Mouse (Mus musculus) left cerebral cortex, postnatal 10 days (tissue): ENCODE data around the gene Pou3f3. TPM values are rescaled to one million over a fixed set of nuclear protein-coding genes. Genes with fewer than 3 reads are reported as not detected.

Source experiments
- DNase-seq, 2 experiments: peaks; one replicate each; pipeline ENCODE4 v3.0.0; 2021 to 2022; ENCODE audit warnings: low spot score in 2 of 2, mixed read lengths in 1 of 2; ENCODE audit errors: extremely low spot score in 1 of 2
- intact Hi-C: fragments of 180-260 bp; cut with DNase I; formaldehyde crosslinking; loops from one replicate; pipeline ENCODE4 v1.15.1; 2025
- total RNA-seq, 2 experiments: library from RNA; stranded (reverse); gene quantifications; 2 replicates each; pipeline ENCODE4 v1.2.3; 2021

Pou3f3 gene
- total RNA-seq, 2 experiments from 2014 or later: 57.3 to 66.7 TPM

GRCm38 (mm10) chr1:42727161-42727560, 31.6 kb downstream of the Pou3f3 start:
- DNase-seq: no peak
- intact Hi-C loops: no loop called here

- DNase-seq: no peak
- intact Hi-C loops: no loop called here
Measured at GRCm38 (mm10) chr1:42727676-42728075, 32.1 kb downstream of the Pou3f3 start.

- DNase-seq: peak in 1 of 2 experiments; percentile 26
- intact Hi-C loops: no loop called here
Measured at GRCm38 (mm10) chr1:42741383-42742241, 46.0 kb downstream of the Pou3f3 start.

GRCm38 (mm10) chr1:42742242-42742560, 46.6 kb downstream of the Pou3f3 start:
- intact Hi-C loops: no loop called here
- DNase-seq: no peak

- intact Hi-C loops: no loop called here
- no peak for DNase-seq
Measured at GRCm38 (mm10) chr1:42745047-42745446, 49.5 kb downstream of the Pou3f3 start.

GRCm38 (mm10) chr1:42749536-42750292, 54.1 kb downstream of the Pou3f3 start:
- intact Hi-C loops: no loop called here
- no peak for DNase-seq

Other genes starting within 250 kb of the Pou3f3 start
- 10 to 100 TPM; 37.7 to 39.4 TPM for gene Mrps9, start 155.5 kb downstream of the Pou3f3 start, total RNA-seq